Mouse (Mus musculus) liver, embryonic 14.5 days (tissue): ENCODE data around the gene Dnajc22. TPM values are rescaled to one million over a fixed set of nuclear protein-coding genes. Genes with fewer than 3 reads are reported as not detected.
A peak's percentile ranks its signal among the peaks of the same experiment; 100 is the strongest.

ENCODE experiments used
- ATAC-seq: fragments of 200-750 bp; cut with Nextera tagmentation; 2 replicates; pipeline ENCODE4 v1.8.0; 2017; ENCODE audit warnings: moderate number of reproducible peaks, mild to moderate bottlenecking, moderate library complexity; ENCODE audit not compliant: insufficient read depth
- DNase-seq, 3 experiments: peaks; one replicate each; pipeline ENCODE4 v3.0.0-alpha.2; 2012 to 2013; ENCODE audit warnings: low read depth in 3 of 3, low spot score in 3 of 3
- H3K27ac ChIP-seq: fragments of 300-500 bp; sonication (generic); 2 replicates; pipeline ENCODE4 v1.5.1; 2014; ENCODE audit warnings: moderate library complexity, mild to moderate bottlenecking, control low read depth, inconsistent platforms
- H3K27me3 ChIP-seq: fragments of 300-500 bp; sonication (generic); 2 replicates; pipeline ENCODE4 v1.6.1; 2014; ENCODE audit warnings: mild to moderate bottlenecking, low read length, moderate library complexity; ENCODE audit not compliant: control insufficient read depth, insufficient read depth
- H3K36me3 ChIP-seq: fragments of 300-500 bp; sonication (generic); replicated peaks from 2 replicates; pipeline ENCODE4 v1.6.1; 2014; ENCODE audit warnings: low read depth; ENCODE audit not compliant: control insufficient read depth, insufficient read depth
- H3K4me1 ChIP-seq, 2 experiments: fragments of 200-500 bp in 1 of 2; fragments of 300-500 bp in 1 of 2; sonication (generic) in 1 of 2; replicated peaks; 2 replicates each; pipeline ENCODE4 v1.6.1; 2012 to 2014; ENCODE audit warnings: antibody characterized with exemption in 1 of 2, inconsistent platforms in 1 of 2, low read length in 1 of 2; ENCODE audit not compliant: control insufficient read depth in 2 of 2, insufficient read depth in 2 of 2
- H3K4me2 ChIP-seq: fragments of 300-500 bp; sonication (generic); 2 replicates; pipeline ENCODE4 v1.6.1; 2014; ENCODE audit warnings: low read depth, mild to moderate bottlenecking, control low read depth, moderate library complexity
- H3K4me3 ChIP-seq, 2 experiments: fragments of 200-500 bp in 1 of 2; fragments of 300-500 bp in 1 of 2; sonication (generic) in 1 of 2; 2 replicates each; pipeline ENCODE4 v1.5.1; 2012 to 2014; ENCODE audit warnings: low read depth in 2 of 2, low read length in 2 of 2, mild to moderate bottlenecking in 2 of 2, control low read depth in 1 of 2, inconsistent platforms in 1 of 2, moderate library complexity in 1 of 2; ENCODE audit not compliant: insufficient read depth in 1 of 2
- H3K9ac ChIP-seq: fragments of 300-500 bp; sonication (generic); replicated peaks from 2 replicates; pipeline ENCODE4 v1.6.1; 2014; ENCODE audit warnings: mild to moderate bottlenecking, control low read depth, moderate library complexity
- H3K9me3 ChIP-seq: fragments of 300-500 bp; sonication (generic); 2 replicates; pipeline ENCODE4 v1.6.1; 2016; ENCODE audit warnings: low read length, mixed read lengths; ENCODE audit not compliant: control insufficient read depth
- CTCF ChIP-seq: IDR thresholded peaks from 2 replicates; pipeline ENCODE4 v1.5.1; 2016; ENCODE audit warnings: antibody characterized with exemption, low read depth, control low read depth
- EP300 ChIP-seq: IDR thresholded peaks from 2 replicates; pipeline ENCODE4 v1.6.1; 2016; ENCODE audit warnings: antibody characterized with exemption, low read depth
- WGBS: fragments of 180-500 bp; shearing (Covaris S2); extraction: QIAGEN DNeasy Blood & Tissue Kit; methylation state at CpG from one replicate; pipeline ENCODE4 v1.1.7; 2014; ENCODE audit not compliant: insufficient replicate concordance; 5-methylcytosine and 5-hydroxymethylcytosine counted together
- polyA plus RNA-seq, 2 experiments: library from polyadenylated mRNA; depleted of rRNA in 1 of 2; stranded (reverse) in 1 of 2; unstranded in 1 of 2; fragments of >200 nt; fragmentation: Nextera tagmentation in 1 of 2; extraction: Ambion mirVana in 1 of 2; gene quantifications; 2 replicates each; pipeline versions ENCODE4 v1.2.1 to v1.2.3; 2012 to 2014

Dnajc22 gene
- polyA plus RNA-seq, 2 experiments = 11.4 to 11.6 TPM

GRCm38 (mm10) chr15:99093291-99094258, 605 bp downstream of the Dnajc22 start:
- TF ChIP-seq EP300 = no peak
- TF ChIP-seq CTCF = peak; percentile 46
- Histone ChIP-seq H3K4me1 (peaks cover 0 to 4% of the 10 kb centered on the region in 2 experiments; a peak in 2 of 4 replicates), H3K27me3 (peaks cover 98% of the 10 kb centered on the region), H3K9me3 (no peaks in the 10 kb centered on the region), H3K27ac (no peak overlapping the region), H3K4me2 (peak overlapping the region; percentile 62), H3K4me3 (peak overlapping the region in 1 of 2 experiments; percentile 42; a peak in 3 of 4 replicates), H3K9ac (no peak overlapping the region), H3K36me3 (no peaks in the 10 kb centered on the region)
- 2% methylated on average over 56 of the region's 56 CpGs for WGBS
- ATAC-seq = no peak
- DNase-seq = no peak

- Histone ChIP-seq H3K9me3 (no peaks in the 10 kb centered on the region), H3K4me2 (no peak overlapping the region), H3K4me1 (peaks cover 0 to 2% of the 10 kb centered on the region in 2 experiments; a peak in 1 of 4 replicates), H3K36me3 (no peaks in the 10 kb centered on the region), H3K27me3 (peaks cover 97% of the 10 kb centered on the region), H3K4me3 (no peak overlapping the region), H3K9ac (no peak overlapping the region), H3K27ac (no peak overlapping the region)
- ATAC-seq (no peak), DNase-seq (no peak)
- no peak for TF ChIP-seq CTCF
- TF ChIP-seq EP300 = no peak
- 2% methylated on average over 27 of the region's 27 CpGs for WGBS
Observed at GRCm38 (mm10) chr15:99094631-99095270, 1.8 kb downstream of the Dnajc22 start.

GRCm38 (mm10) chr15:99095356-99095755, 2.4 kb downstream of the Dnajc22 start:
- TF ChIP-seq EP300 (no peak), CTCF (no peak)
- H3K4me2 ChIP-seq = no peak overlapping the region
- H3K4me3 ChIP-seq = no peak overlapping the region
- H3K27ac ChIP-seq = no peak overlapping the region
- H3K36me3 ChIP-seq = no peaks in the 10 kb centered on the region
- peaks cover 0 to 2% of the 10 kb centered on the region in 2 experiments; a peak in 1 of 4 replicates for H3K4me1 ChIP-seq
- whole genome bisulfite sequencing = 7% methylated on average over 6 of the region's 6 CpGs
- ATAC-seq (no peak), DNase-seq (no peak)
- H3K27me3 ChIP-seq = peaks cover 96% of the 10 kb centered on the region
- H3K9me3 ChIP-seq = no peaks in the 10 kb centered on the region
- H3K9ac ChIP-seq = no peak overlapping the region

- H3K9me3 ChIP-seq = no peaks in the 10 kb centered on the region
- no peak overlapping the region for H3K9ac ChIP-seq
- no peak overlapping the region for H3K27ac ChIP-seq
- TF ChIP-seq CTCF (no peak), EP300 (no peak)
- ATAC-seq (no peak), DNase-seq (no peak)
- WGBS = 5% methylated on average over 24 of the region's 24 CpGs
- peak overlapping the region; percentile 52 for H3K4me2 ChIP-seq
- H3K36me3 ChIP-seq = no peaks in the 10 kb centered on the region
- H3K27me3 ChIP-seq = peaks cover 88% of the 10 kb centered on the region
- peak overlapping the region in 1 of 2 experiments; percentile 34; a peak in 2 of 4 replicates for H3K4me3 ChIP-seq
- H3K4me1 ChIP-seq = peaks cover 0 to 2% of the 10 kb centered on the region in 2 experiments; a peak in 1 of 4 replicates
Observed at GRCm38 (mm10) chr15:99096061-99096793, 3.3 kb downstream of the Dnajc22 start.
